Mouse (Mus musculus) cerebellum, adult 2 months (tissue): ENCODE data around the gene Tlnrd1. TPM values are rescaled to one million over a fixed set of nuclear protein-coding genes. Genes with fewer than 3 reads are reported as not detected.

Source experiments
- DNase-seq, 2 experiments: peaks; one replicate each; pipeline ENCODE4 v3.0.0; 2021
- H3K27ac ChIP-seq: fragments of 200-500 bp; 2 replicates; pipeline ENCODE4 v1.5.1; 2012; ENCODE audit warnings: low read length, control low read depth, inconsistent platforms; ENCODE audit not compliant: insufficient read depth
- H3K27me3 ChIP-seq: fragments of 200-500 bp; 2 replicates; pipeline ENCODE4 v1.6.1; 2012; ENCODE audit warnings: inconsistent platforms, mild to moderate bottlenecking, low read length, moderate library complexity; ENCODE audit not compliant: control insufficient read depth, insufficient read depth
- H3K4me1 ChIP-seq: fragments of 200-500 bp; 2 replicates; pipeline ENCODE4 v1.6.1; 2011; ENCODE audit warnings: low read length; ENCODE audit not compliant: control insufficient read depth, insufficient read depth
- H3K4me3 ChIP-seq: fragments of 200-500 bp; replicated peaks from 2 replicates; pipeline ENCODE3; 2011; ENCODE audit warnings: mild to moderate bottlenecking, low read depth, low read length, control low read depth; ENCODE audit not compliant: insufficient read depth
- CTCF ChIP-seq: fragments of 200-500 bp; IDR thresholded peaks from 2 replicates; pipeline ENCODE4 v1.5.1; 2011; ENCODE audit warnings: low read depth, mild to moderate bottlenecking, control low read depth, low read length, moderate library complexity, borderline replicate concordance; ENCODE audit not compliant: insufficient read depth
- POLR2A ChIP-seq: fragments of 200-500 bp; IDR thresholded peaks from 2 replicates; pipeline ENCODE4 v1.6.1; 2011; ENCODE audit warnings: low read length, control low read depth, borderline replicate concordance; ENCODE audit not compliant: insufficient read depth
- WGBS: fragments of 180-500 bp; shearing (Covaris S2); methylation state at CpG from one replicate; pipeline ENCODE4 v1.1.7; 2018; 5-methylcytosine and 5-hydroxymethylcytosine counted together
- polyA plus RNA-seq: library from polyadenylated mRNA; depleted of rRNA; stranded (reverse); fragments of >200 nt; gene quantifications from 2 replicates; pipeline ENCODE4 v1.2.3, GENCODE M21; 2012; rRNA removed

The Tlnrd1 gene
- polyA plus RNA-seq, 1 experiment = 23.4 TPM

DNA sequence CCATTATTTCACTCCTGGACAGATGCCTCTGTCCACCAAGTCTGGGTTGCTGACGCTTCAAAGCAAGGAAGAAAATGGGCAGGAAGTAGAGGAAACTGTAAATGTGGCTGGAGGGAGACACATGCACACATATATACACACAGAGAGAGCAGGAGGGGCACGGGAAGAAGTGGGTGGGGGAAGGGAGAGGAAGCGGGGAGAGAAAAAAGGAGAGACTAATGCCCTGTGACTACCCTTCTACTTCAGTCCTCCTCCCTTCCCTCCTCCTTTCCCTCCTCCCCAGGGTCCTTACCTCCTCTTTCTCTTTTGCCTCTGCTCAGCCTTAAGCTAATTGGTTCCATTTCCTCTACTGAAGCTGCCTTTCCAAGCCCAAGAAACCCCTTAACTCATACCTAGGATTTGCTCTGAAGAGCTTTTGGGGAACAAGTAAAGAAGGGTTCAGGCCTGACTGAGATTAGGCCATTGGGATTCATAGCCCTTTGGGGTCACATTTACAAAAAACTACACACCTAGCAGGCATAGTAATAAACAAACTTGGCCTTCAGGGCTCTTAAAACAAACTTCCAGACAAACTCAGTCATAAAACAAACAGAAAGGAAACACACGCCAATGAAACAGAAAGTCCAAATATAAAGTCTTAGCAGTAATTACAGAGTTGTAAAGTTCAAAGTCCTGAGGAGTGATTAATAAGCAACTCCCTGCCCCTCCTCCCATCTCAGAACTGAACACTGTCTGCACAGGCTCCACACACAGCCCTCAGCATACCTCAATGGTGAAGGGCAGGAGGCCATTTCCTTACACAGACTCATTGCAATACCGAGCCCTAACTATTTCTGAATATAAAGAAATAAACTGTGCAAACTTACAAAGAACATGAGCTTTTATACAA, 36.7 kb downstream of the Tlnrd1 start:
- WGBS = 81% methylated on average over 5 of the region's 5 CpGs
- TF ChIP-seq POLR2A = no peak
- no peak for TF ChIP-seq CTCF
- no peak overlapping the region for H3K4me3 ChIP-seq
- no peak for DNase-seq
- H3K27me3 ChIP-seq = no peaks in the 10 kb centered on the region
- H3K4me1 ChIP-seq = no peaks in the 10 kb centered on the region
- H3K27ac ChIP-seq = no peak overlapping the region

DNA sequence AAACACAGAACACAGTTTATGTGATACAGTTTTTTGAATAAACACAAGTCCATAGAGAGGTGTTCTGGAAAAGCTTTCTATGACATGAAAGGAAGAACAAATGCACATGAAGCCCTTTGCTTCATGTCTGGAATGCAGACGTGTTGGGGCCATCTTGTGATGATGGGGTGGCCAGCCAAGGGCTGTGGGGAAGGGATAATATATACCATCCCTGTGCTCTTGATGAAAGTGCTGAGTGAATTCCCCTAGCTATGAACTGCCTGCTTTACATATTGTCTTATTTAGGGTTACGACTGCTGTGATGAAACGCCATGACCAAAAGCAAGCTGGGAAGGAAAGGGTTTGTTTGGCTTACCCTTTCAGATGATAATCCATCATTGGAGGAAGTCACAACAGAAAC, 39.3 kb downstream of the Tlnrd1 start:
- DNase-seq = no peak
- H3K4me1 ChIP-seq = no peaks in the 10 kb centered on the region
- TF ChIP-seq CTCF = no peak
- TF ChIP-seq POLR2A = no peak
- H3K27me3 ChIP-seq = no peaks in the 10 kb centered on the region
- no peak overlapping the region for H3K27ac ChIP-seq
- WGBS = 90% methylated on average over 3 of the region's 3 CpGs
- no peak overlapping the region for H3K4me3 ChIP-seq

DNA sequence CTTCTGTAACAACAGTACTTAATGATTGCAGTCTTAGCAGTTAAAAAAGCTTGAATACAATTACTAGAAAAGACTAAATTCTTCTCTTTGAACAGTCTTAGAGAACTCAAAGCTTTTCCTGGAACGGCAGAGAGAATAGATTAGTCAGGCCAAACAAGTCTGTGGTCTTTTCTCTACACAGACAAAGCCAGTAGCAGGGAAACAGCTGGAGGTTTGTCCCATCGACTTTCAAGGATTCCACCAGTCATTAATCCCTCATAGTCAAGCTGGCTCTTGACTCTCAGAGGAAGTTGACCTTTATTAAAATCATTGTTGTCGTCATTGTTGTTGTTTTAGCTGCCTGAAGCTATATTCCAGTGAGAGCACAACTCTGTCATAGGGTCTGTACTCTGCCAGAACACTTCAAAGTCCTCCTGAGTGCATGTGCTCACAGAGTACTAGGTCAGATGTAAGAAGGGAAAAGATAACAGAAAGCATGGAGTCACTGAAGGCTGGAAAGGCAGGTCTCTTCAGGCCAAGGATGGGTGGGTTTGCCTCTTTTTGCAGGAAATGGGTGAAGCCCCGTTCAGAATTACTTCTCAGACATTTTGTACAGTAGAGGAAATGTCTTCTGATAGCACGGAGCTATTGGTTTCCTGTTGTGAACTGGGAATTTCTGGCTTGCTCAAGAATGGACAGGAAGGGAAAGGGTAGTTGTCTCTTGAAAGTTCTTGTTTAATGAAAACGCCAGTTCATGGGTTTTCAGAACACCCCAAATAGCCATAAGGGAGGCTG, 41.4 kb downstream of the Tlnrd1 start:
- no peak for TF ChIP-seq CTCF
- no peak for TF ChIP-seq POLR2A
- H3K27ac ChIP-seq = no peak overlapping the region
- WGBS = 59% methylated on average over 6 of the region's 6 CpGs
- no peak overlapping the region for H3K4me3 ChIP-seq
- no peak for DNase-seq
- H3K4me1 ChIP-seq = no peaks in the 10 kb centered on the region
- H3K27me3 ChIP-seq = no peaks in the 10 kb centered on the region

DNA sequence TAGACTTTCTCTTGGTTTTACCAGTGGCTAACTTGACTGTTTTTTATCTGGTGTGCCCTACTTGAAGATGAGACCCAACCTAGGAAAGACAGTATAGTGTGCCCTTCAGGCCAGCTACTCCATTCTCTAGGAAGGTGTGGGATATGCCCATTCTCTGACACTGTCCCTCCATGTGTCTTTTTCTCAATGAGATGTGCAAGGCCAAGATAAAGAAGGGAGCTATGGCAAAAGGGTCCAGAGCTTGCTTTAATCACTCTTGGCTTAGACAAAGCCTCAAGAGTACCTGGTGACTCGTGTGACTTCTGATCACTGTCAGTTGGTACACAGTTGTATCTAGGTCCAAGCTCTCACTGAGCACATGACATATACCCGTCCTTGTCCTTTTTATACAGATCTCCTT, 44.0 kb downstream of the Tlnrd1 start:
- Histone ChIP-seq H3K4me3 (no peak overlapping the region), H3K27me3 (no peaks in the 10 kb centered on the region), H3K4me1 (no peaks in the 10 kb centered on the region), H3K27ac (no peak overlapping the region)
- 75% methylated on average over 2 of the region's 2 CpGs for WGBS
- DNase-seq = no peak
- no peak for TF ChIP-seq CTCF
- no peak for TF ChIP-seq POLR2A

DNA sequence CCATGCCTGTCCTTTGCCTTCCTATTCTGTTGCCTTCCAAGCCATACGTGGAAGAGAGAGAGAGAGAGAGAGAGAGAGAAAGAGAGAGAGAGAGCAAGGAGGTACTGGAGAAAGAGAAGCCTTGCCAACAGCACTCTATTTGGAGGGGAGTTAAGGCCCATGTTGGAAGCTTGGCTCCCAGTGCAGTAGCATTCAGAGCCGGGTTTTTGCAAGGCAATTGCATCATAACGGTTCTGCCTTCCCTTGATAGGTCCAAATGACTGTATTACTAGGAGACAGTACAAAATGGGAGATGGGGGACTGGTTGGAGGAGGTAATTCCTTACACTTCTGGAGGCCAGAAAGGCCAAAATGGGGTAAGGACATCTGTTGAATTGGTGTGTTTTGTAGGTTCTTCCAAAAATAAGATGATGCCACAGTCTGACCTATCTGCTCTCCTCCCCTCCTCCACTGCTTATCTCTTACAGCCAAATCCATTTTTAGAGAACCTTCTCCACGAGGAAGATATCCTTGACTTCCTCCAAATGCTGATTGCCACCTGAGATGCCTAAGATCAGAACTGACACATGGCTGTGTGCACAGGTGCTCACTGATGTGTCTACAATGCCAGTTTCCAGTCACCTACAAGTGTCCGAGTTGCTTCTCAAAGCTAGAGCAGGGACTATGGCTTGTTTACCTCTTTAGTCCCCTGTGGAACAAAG, 45.4 kb downstream of the Tlnrd1 start:
- 73% methylated on average over 5 of the region's 5 CpGs for WGBS
- no peak overlapping the region for H3K27ac ChIP-seq
- H3K4me1 ChIP-seq = no peaks in the 10 kb centered on the region
- H3K27me3 ChIP-seq = no peaks in the 10 kb centered on the region
- no peak for DNase-seq
- TF ChIP-seq CTCF (no peak), POLR2A (no peak)
- H3K4me3 ChIP-seq = no peak overlapping the region

Other genes starting within 250 kb of the Tlnrd1 start
- gene Il16, start 138.6 kb downstream of the Tlnrd1 start, polyA plus RNA-seq = 84.9 and 108 TPM in 2 replicates
- gene Cfap161, start 89.4 kb downstream of the Tlnrd1 start, polyA plus RNA-seq = 1.7 and 2.4 TPM in 2 replicates
- gene Mesd, start 161 bp upstream of the Tlnrd1 start, polyA plus RNA-seq = 34.6 and 35.1 TPM in 2 replicates
- gene Cemip, start 202.2 kb upstream of the Tlnrd1 start, polyA plus RNA-seq = 5.4 and 6.8 TPM in 2 replicates